27 mouse cellular contexts compared by ENCODE assay signal in genomic region chr1:187794240-187794930, GRCm38 (mm10).
DNase-seq lines count a peak whose midpoint lies in the region; ATAC-seq and TF ChIP-seq lines count a peak whose summit lies in the region.
"Had no signal": no experiment of that assay in that cellular context is flagged by ENCODE, and none has a peak within 500 bp of the region (broad histone marks: within the 10 kb centered on the region; RNA-seq: fewer than 3 reads in every experiment).

No protein-coding gene starts in this region.

- TF ChIP-seq CTCF in kidney, adult 2 months (conservative IDR thresholded peaks at IDR 0.05; ENCODE audit: insufficient read depth, insufficient read length, low read depth, low read length), result no peak

- H3K9me3 ChIP-seq in kidney, embryonic 14.5 days (ENCODE audit: control insufficient read depth, low read length), result no peaks in the 10 kb centered on the region
- no peaks in the 10 kb centered on the region for H3K9me3 ChIP-seq in lung, embryonic 16.5 days (ENCODE audit: control insufficient read depth, low read length)
- H3K9me3 ChIP-seq: embryonic facial prominence, embryonic 12.5 days; embryonic facial prominence, embryonic 15.5 days; heart, embryonic 15.5 days; hindbrain, embryonic 10.5 days; hindbrain, embryonic 13.5 days had no signal

- no peak overlapping the region for H3K27ac ChIP-seq in kidney, adult 2 months (ENCODE audit: insufficient read depth, low read depth, low read length)
- H3K27ac ChIP-seq in kidney, embryonic 14.5 days (ENCODE audit: low read depth, low read length), result no peak overlapping the region
- H3K27ac ChIP-seq in lung, embryonic 16.5 days (ENCODE audit: low read length), result 0 out of 2 replicates have a peak overlapping the region, but pooled peaks have one; percentile 25
- H3K27ac ChIP-seq: embryonic facial prominence, embryonic 12.5 days; embryonic facial prominence, embryonic 15.5 days; gastrocnemius, adult 2 months; heart, embryonic 15.5 days; hindbrain, embryonic 10.5 days; hindbrain, embryonic 13.5 days had no signal

- peak; percentile 41 for DNase-seq in kidney, adult 2 months
- no peak for DNase-seq in lung, postnatal 14 days
- DNase-seq in lung, postnatal 4 days, result peak; percentile 8 to 36
- DNase-seq: adrenal gland, adult 2 months; adrenal gland, postnatal 14 days; cerebellum, adult 11 months; cerebellum, adult 2 months; cerebellum, adult 9-11 months; cerebellum, postnatal 25 days; forebrain, postnatal 0 days; gastrocnemius, adult 2 months; gastrocnemius, postnatal 14 days; heart, adult 18-20 months; heart, postnatal 10 days; heart, postnatal 36 days had no signal

- no peak overlapping the region for H3K9ac ChIP-seq in kidney, embryonic 14.5 days (ENCODE audit: low read depth, low read length)
- no peak overlapping the region for H3K9ac ChIP-seq in lung, embryonic 16.5 days (ENCODE audit: low read length)
- H3K9ac ChIP-seq: embryonic facial prominence, embryonic 12.5 days; embryonic facial prominence, embryonic 15.5 days; forebrain, postnatal 0 days; heart, embryonic 15.5 days; hindbrain, embryonic 13.5 days had no signal

- no peak overlapping the region for H3K4me2 ChIP-seq in kidney, embryonic 14.5 days (replicated peaks; ENCODE audit: low read depth, low read length)
- H3K4me2 ChIP-seq in lung, embryonic 16.5 days (ENCODE audit: low read depth, low read length), result no peak overlapping the region
- H3K4me2 ChIP-seq: embryonic facial prominence, embryonic 12.5 days; embryonic facial prominence, embryonic 15.5 days; heart, embryonic 11.5 days; heart, embryonic 15.5 days; hindbrain, embryonic 13.5 days had no signal

- H3K36me3 ChIP-seq in kidney, adult 2 months (ENCODE audit: control insufficient read depth, insufficient read depth, low read length), result no peaks in the 10 kb centered on the region
- H3K36me3 ChIP-seq in kidney, embryonic 14.5 days (ENCODE audit: control insufficient read depth, insufficient read depth, low read length), result no peaks in the 10 kb centered on the region
- no peaks in the 10 kb centered on the region for H3K36me3 ChIP-seq in lung, embryonic 16.5 days (ENCODE audit: control insufficient read depth, insufficient read depth, low read length)
- H3K36me3 ChIP-seq: embryonic facial prominence, embryonic 12.5 days; embryonic facial prominence, embryonic 15.5 days; heart, embryonic 15.5 days; hindbrain, embryonic 10.5 days; hindbrain, embryonic 13.5 days had no signal

- H3K4me1 ChIP-seq in kidney, adult 2 months (ENCODE audit: control insufficient read depth, insufficient read depth, low read length), result peaks cover 7% of the 10 kb centered on the region
- H3K4me1 ChIP-seq in kidney, embryonic 14.5 days (ENCODE audit: control insufficient read depth, insufficient read depth, low read length), result peaks cover 3% of the 10 kb centered on the region; the same call in 1 of the 2 replicates
- H3K4me1 ChIP-seq in lung, embryonic 16.5 days (replicated peaks; ENCODE audit: control insufficient read depth, insufficient read depth, low read length), result peaks cover 16% of the 10 kb centered on the region

- no peaks in the 10 kb centered on the region for H3K27me3 ChIP-seq in kidney, adult 2 months (replicated peaks; ENCODE audit: control insufficient read depth, insufficient read depth, low read length)
- no peaks in the 10 kb centered on the region for H3K27me3 ChIP-seq in kidney, embryonic 14.5 days (ENCODE audit: control insufficient read depth, insufficient read depth, low read length)
- H3K27me3 ChIP-seq in lung, embryonic 16.5 days (ENCODE audit: control insufficient read depth, insufficient read depth, low read depth, low read length), result no peaks in the 10 kb centered on the region
- H3K27me3 ChIP-seq: embryonic facial prominence, embryonic 12.5 days; embryonic facial prominence, embryonic 15.5 days; heart, embryonic 15.5 days; hindbrain, embryonic 13.5 days had no signal

- no peak for TF ChIP-seq POLR2A in kidney, adult 2 months (IDR thresholded peaks at IDR 0.05; ENCODE audit: low read depth, low read length)

- no peak overlapping the region for H3K4me3 ChIP-seq in kidney, adult 2 months (ENCODE audit: insufficient read depth, low read depth, low read length)
- no peak overlapping the region for H3K4me3 ChIP-seq in kidney, embryonic 14.5 days (ENCODE audit: low read length)
- H3K4me3 ChIP-seq in lung, embryonic 16.5 days (ENCODE audit: low read length), result no peak overlapping the region
- H3K4me3 ChIP-seq: embryonic facial prominence, embryonic 12.5 days; embryonic facial prominence, embryonic 15.5 days; gastrocnemius, adult 2 months; heart, embryonic 15.5 days; hindbrain, embryonic 10.5 days; hindbrain, embryonic 13.5 days had no signal

- 70% methylated on average over 5 of the region's 5 CpGs for WGBS in kidney, adult 2 months
- 81% methylated on average over 5 of the region's 5 CpGs for WGBS in kidney, embryonic 14.5 days
- 64% methylated on average over 5 of the region's 5 CpGs for WGBS in lung, embryonic 16.5 days

- no peak for ATAC-seq in kidney, embryonic 14.5 days (ENCODE audit: low FRiP score, low TSS enrichment)
- peak; percentile 81 for ATAC-seq in lung, embryonic 16.5 days (ENCODE audit: low read depth)
- ATAC-seq in megakaryocyte, adult 5-6 weeks (ENCODE audit: poor library complexity, severe bottlenecking), result no peak
- ATAC-seq: CD4-positive, CD25-positive, alpha-beta regulatory T cell, adult 4 months; forebrain, embryonic 14.5 days; forebrain, postnatal 0 days; hindbrain, embryonic 16.5 days had no signal
